Mouse (Mus musculus) ES-E14 (cell line): Measurements from ENCODE around the gene Grasp.

Experiments used
- CHD2 ChIP-seq: IDR thresholded peaks from 2 replicates; pipeline ENCODE4 v1.6.1; 2014; ENCODE audit warnings: mild to moderate bottlenecking, low read depth, low read length, inconsistent platforms
- HCFC1 ChIP-seq: IDR thresholded peaks from 2 replicates; pipeline ENCODE4 v1.6.1; 2012; ENCODE audit warnings: low read length, inconsistent platforms, borderline replicate concordance; ENCODE audit not compliant: insufficient read depth
- MAFK ChIP-seq: IDR thresholded peaks from 2 replicates; pipeline ENCODE4 v1.6.1; 2014; ENCODE audit warnings: mild to moderate bottlenecking, low read depth, low read length, inconsistent platforms; ENCODE audit not compliant: insufficient read depth
- ZC3H11A ChIP-seq: IDR thresholded peaks from 2 replicates; pipeline ENCODE4 v1.6.1; 2012; ENCODE audit warnings: low read depth, mild to moderate bottlenecking, inconsistent platforms, low read length, borderline replicate concordance
- ZNF384 ChIP-seq: IDR thresholded peaks from 2 replicates; pipeline ENCODE4 v1.6.1; 2012; ENCODE audit warnings: low read depth, low read length, inconsistent platforms

- no peak for TF ChIP-seq ZC3H11A
- TF ChIP-seq MAFK = no peak
- TF ChIP-seq ZNF384 = no peak
- TF ChIP-seq HCFC1 = no peak
- no peak for TF ChIP-seq CHD2
Measured at GRCm38 (mm10) chr15:101241853-101242252, 17.9 kb downstream of the Grasp start.
